Mouse (Mus musculus): ENCODE data around the gene Mme. TPM values are rescaled to one million over a fixed set of nuclear protein-coding genes. Genes with fewer than 3 reads are reported as not detected.

Mme gene
- polyA plus RNA-seq, 1 experiment from 2014 or later = 2.3 TPM

DNA sequence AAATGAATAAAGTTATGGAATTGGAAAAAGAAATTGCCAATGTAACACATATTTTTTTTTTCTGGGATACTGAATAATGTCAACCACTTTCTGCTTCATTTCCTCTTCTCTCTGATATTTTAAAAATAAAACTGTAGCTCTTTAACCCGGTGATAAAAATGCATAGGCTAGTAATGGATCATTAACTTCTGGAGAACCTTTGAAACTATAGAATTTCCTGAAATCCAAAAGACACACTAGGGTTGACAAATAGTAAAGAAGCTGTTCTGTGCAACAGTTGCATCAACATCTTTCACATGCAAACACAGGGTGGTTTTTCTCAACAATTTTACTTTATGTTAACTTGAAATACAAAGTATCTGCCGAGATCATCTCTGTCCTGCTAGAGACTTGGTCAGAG, 98.8 kb downstream of the Mme start:
- Histone ChIP-seq H3K9me3 (ENCODE audit: control insufficient read depth, low read depth, low read length) (no peaks in the 10 kb centered on the region), H3K36me3 (ENCODE audit: control insufficient read depth, insufficient read depth, low read length) (no peaks in the 10 kb centered on the region), H3K4me2 (replicated peaks; ENCODE audit: low read depth, low read length) (no peak overlapping the region), H3K27ac (ENCODE audit: low read length) (no peak overlapping the region), H3K4me1 (ENCODE audit: control insufficient read depth, insufficient read depth, low read length) (no peaks in the 10 kb centered on the region), H3K27me3 (ENCODE audit: control insufficient read depth, insufficient read depth, low read length) (no peaks in the 10 kb centered on the region), H3K9ac (replicated peaks; ENCODE audit: low read depth, low read length) (no peak overlapping the region), H3K4me3 (ENCODE audit: low read depth, low read length) (no peak overlapping the region)
- 83% methylated on average over 2 of the region's 2 CpGs for WGBS
- ATAC-seq (ENCODE audit: insufficient number of reproducible peaks, insufficient read depth, low FRiP score, low read depth) = no peak

DNA sequence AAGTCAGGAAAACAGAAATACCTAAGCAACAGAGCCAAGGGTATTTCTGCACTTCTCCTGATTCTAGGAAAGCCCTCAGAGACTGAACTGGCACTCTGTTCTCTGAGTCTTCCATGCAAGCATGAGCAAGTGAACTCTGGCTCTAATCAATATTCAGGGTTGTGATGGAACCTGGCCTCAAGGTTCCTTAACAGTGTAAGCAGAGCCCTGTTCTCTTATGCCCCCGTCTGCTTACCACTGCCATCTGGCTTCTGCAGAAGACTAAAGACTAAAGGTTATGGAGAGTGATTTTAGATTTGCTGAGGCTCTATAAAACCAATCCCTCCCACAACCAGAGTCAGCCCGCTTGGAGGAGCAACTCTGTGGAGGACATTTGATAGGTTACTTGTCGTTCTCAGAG, 99.2 kb downstream of the Mme start:
- no peaks in the 10 kb centered on the region for H3K27me3 ChIP-seq (ENCODE audit: control insufficient read depth, insufficient read depth, low read length)
- H3K4me3 ChIP-seq (ENCODE audit: low read depth, low read length) = no peak overlapping the region
- no peak overlapping the region for H3K27ac ChIP-seq (ENCODE audit: low read length)
- H3K9me3 ChIP-seq (ENCODE audit: control insufficient read depth, low read depth, low read length) = no peaks in the 10 kb centered on the region
- no peak overlapping the region for H3K9ac ChIP-seq (replicated peaks; ENCODE audit: low read depth, low read length)
- no peaks in the 10 kb centered on the region for H3K36me3 ChIP-seq (ENCODE audit: control insufficient read depth, insufficient read depth, low read length)
- no peak for ATAC-seq (ENCODE audit: insufficient number of reproducible peaks, insufficient read depth, low FRiP score, low read depth)
- no peaks in the 10 kb centered on the region for H3K4me1 ChIP-seq (ENCODE audit: control insufficient read depth, insufficient read depth, low read length)
- WGBS = 77% methylated on average over 3 of the region's 3 CpGs
- H3K4me2 ChIP-seq (replicated peaks; ENCODE audit: low read depth, low read length) = no peak overlapping the region

DNA sequence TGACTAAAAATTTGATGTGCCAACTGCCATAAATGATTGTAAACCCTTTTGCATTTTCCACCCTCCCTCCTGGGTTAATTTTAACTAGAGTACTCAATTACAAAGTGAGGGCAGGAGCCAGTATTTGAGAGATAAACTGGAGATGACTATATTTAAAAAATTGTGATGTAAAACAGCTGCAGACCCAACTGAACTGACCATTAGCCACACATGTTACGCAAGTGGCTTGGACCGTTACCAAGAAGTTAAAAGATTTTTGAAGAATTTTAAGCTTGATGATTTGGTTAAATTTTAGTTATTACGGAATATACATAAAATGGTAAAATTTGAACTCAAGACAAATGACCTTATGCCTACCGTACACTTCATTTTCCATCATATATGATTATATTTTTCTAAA, 100.1 kb downstream of the Mme start:
- no peak overlapping the region for H3K9ac ChIP-seq (replicated peaks; ENCODE audit: low read depth, low read length)
- H3K4me2 ChIP-seq (replicated peaks; ENCODE audit: low read depth, low read length) = no peak overlapping the region
- no peaks in the 10 kb centered on the region for H3K27me3 ChIP-seq (ENCODE audit: control insufficient read depth, insufficient read depth, low read length)
- WGBS = 92% methylated on average over 4 of the region's 4 CpGs
- H3K27ac ChIP-seq (ENCODE audit: low read length) = no peak overlapping the region
- no peak overlapping the region for H3K4me3 ChIP-seq (ENCODE audit: low read depth, low read length)
- no peaks in the 10 kb centered on the region for H3K4me1 ChIP-seq (ENCODE audit: control insufficient read depth, insufficient read depth, low read length)
- no peaks in the 10 kb centered on the region for H3K9me3 ChIP-seq (ENCODE audit: control insufficient read depth, low read depth, low read length)
- no peak for ATAC-seq (ENCODE audit: insufficient number of reproducible peaks, insufficient read depth, low FRiP score, low read depth)
- no peaks in the 10 kb centered on the region for H3K36me3 ChIP-seq (ENCODE audit: control insufficient read depth, insufficient read depth, low read length)

DNA sequence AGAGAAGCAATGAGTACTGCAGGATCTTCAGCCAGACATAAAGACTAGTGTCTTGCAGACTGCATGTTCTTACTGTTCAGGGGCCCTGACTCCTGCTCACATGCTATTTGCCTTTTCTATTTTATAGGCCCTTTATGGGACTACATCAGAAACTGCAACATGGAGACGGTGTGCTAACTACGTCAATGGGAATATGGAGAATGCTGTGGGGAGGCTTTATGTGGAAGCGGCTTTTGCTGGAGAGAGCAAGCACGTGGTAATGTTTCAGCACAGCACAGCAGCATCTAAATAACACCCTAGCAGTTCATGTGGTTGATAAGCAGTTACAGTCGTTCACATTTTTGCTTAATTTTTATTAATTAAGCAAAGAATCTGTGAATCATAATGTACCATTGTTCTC, 103.7 kb downstream of the Mme start:
- Histone ChIP-seq H3K9ac (replicated peaks; ENCODE audit: low read depth, low read length) (no peak overlapping the region), H3K9me3 (ENCODE audit: control insufficient read depth, low read depth, low read length) (no peaks in the 10 kb centered on the region), H3K4me1 (ENCODE audit: control insufficient read depth, insufficient read depth, low read length) (no peaks in the 10 kb centered on the region), H3K36me3 (ENCODE audit: control insufficient read depth, insufficient read depth, low read length) (no peaks in the 10 kb centered on the region), H3K27ac (ENCODE audit: low read length) (no peak overlapping the region), H3K4me2 (replicated peaks; ENCODE audit: low read depth, low read length) (no peak overlapping the region), H3K4me3 (ENCODE audit: low read depth, low read length) (no peak overlapping the region), H3K27me3 (ENCODE audit: control insufficient read depth, insufficient read depth, low read length) (no peaks in the 10 kb centered on the region)
- 81% methylated on average over 5 of the region's 5 CpGs for WGBS
- no peak for ATAC-seq (ENCODE audit: insufficient number of reproducible peaks, insufficient read depth, low FRiP score, low read depth)

DNA sequence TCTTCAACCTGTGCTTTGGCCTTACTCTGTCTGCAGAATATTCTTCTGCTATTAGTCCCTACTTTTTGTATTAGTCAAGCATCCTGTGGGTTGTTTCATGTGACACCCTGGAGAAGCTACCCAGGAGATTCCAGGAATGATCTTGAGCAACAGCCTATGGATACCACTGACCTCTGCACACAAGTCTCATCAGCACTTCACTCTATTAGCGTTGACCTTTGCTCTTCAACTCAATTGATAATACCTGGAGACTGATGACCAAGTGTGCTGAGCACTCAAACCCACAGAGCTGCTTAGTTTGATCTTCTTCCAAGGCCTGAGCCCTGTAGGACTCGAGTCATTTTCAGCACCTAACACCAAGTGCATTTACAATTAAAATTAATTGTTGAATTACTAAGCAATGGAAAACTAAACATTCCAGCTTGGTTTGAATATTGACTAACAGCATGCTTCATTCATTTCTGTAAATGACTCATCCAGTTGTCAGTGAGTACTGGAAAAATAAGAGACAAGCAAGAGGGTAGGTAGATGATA, 107.6 kb downstream of the Mme start:
- Histone ChIP-seq H3K4me2 (replicated peaks; ENCODE audit: low read depth, low read length) (no peak overlapping the region), H3K4me1 (ENCODE audit: control insufficient read depth, insufficient read depth, low read length) (no peaks in the 10 kb centered on the region), H3K9ac (replicated peaks; ENCODE audit: low read depth, low read length) (no peak overlapping the region), H3K27me3 (ENCODE audit: control insufficient read depth, insufficient read depth, low read length) (no peaks in the 10 kb centered on the region), H3K4me3 (ENCODE audit: low read depth, low read length) (no peak overlapping the region), H3K9me3 (ENCODE audit: control insufficient read depth, low read depth, low read length) (no peaks in the 10 kb centered on the region), H3K36me3 (ENCODE audit: control insufficient read depth, insufficient read depth, low read length) (no peaks in the 10 kb centered on the region), H3K27ac (ENCODE audit: low read length) (no peak overlapping the region)
- 66% methylated on average over 2 of the region's 2 CpGs for WGBS
- ATAC-seq (ENCODE audit: insufficient number of reproducible peaks, insufficient read depth, low FRiP score, low read depth) = no peak

DNA sequence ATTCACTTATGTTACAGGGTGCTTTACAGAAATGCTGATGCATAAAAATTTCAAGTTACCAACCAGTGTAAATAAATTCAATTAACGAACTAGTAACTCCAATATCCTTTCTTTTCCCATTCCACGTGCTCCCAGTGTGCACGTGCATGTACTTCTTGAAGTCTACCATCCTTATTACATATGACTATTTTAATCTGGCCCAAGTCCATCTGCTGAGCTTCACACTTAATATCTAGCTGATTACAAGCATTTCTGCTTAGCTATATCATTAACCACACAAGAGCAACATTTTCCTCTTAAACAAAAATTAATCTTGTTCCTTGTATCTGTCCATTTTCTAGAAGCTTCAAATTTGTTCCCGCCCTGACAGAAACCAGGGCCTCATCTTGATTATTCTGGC, 108.9 kb downstream of the Mme start:
- ATAC-seq (ENCODE audit: insufficient number of reproducible peaks, insufficient read depth, low FRiP score, low read depth) = no peak

DNA sequence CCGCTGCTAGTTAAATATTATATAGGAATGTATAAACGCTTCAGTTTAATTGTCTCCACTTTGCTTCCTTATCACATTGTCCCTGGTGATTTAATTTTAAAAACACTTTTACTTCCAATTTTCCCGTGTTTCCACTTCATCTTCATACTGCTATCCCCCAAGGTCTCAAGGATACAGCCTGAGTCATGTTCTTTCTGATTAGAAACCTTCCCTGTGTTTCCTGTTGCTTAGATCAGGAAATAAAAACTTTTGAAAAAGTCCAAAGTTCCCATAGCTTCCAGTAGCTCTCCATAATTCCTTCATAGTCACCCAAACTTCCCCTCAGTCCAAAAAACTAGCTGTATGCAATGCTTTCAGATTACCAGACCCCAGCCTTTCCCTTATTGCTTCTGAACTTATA, 109.4 kb downstream of the Mme start:
- no peak overlapping the region for H3K4me2 ChIP-seq (replicated peaks; ENCODE audit: low read depth, low read length)
- H3K36me3 ChIP-seq (ENCODE audit: control insufficient read depth, insufficient read depth, low read length) = no peaks in the 10 kb centered on the region
- no peaks in the 10 kb centered on the region for H3K4me1 ChIP-seq (ENCODE audit: control insufficient read depth, insufficient read depth, low read length)
- H3K4me3 ChIP-seq (ENCODE audit: low read depth, low read length) = no peak overlapping the region
- 61% methylated on average over 3 of the region's 3 CpGs for WGBS
- no peak overlapping the region for H3K27ac ChIP-seq (ENCODE audit: low read length)
- ATAC-seq (ENCODE audit: insufficient number of reproducible peaks, insufficient read depth, low FRiP score, low read depth) = no peak
- H3K27me3 ChIP-seq (ENCODE audit: control insufficient read depth, insufficient read depth, low read length) = no peaks in the 10 kb centered on the region
- no peak overlapping the region for H3K9ac ChIP-seq (replicated peaks; ENCODE audit: low read depth, low read length)
- H3K9me3 ChIP-seq (ENCODE audit: control insufficient read depth, low read depth, low read length) = no peaks in the 10 kb centered on the region

More for the DNA sequence above, 108.9 kb downstream of the Mme start:
- Histone ChIP-seq H3K27me3 (ENCODE audit: control insufficient read depth, insufficient read depth, low read length) (no peaks in the 10 kb centered on the region), H3K9ac (replicated peaks; ENCODE audit: low read depth, low read length) (no peak overlapping the region), H3K9me3 (ENCODE audit: control insufficient read depth, low read depth, low read length) (no peaks in the 10 kb centered on the region), H3K4me2 (replicated peaks; ENCODE audit: low read depth, low read length) (no peak overlapping the region), H3K4me1 (ENCODE audit: control insufficient read depth, insufficient read depth, low read length) (no peaks in the 10 kb centered on the region), H3K27ac (ENCODE audit: low read length) (no peak overlapping the region), H3K4me3 (ENCODE audit: low read depth, low read length) (no peak overlapping the region), H3K36me3 (ENCODE audit: control insufficient read depth, insufficient read depth, low read length) (no peaks in the 10 kb centered on the region)
- 76% methylated on average over 4 of the region's 4 CpGs for WGBS

DNA sequence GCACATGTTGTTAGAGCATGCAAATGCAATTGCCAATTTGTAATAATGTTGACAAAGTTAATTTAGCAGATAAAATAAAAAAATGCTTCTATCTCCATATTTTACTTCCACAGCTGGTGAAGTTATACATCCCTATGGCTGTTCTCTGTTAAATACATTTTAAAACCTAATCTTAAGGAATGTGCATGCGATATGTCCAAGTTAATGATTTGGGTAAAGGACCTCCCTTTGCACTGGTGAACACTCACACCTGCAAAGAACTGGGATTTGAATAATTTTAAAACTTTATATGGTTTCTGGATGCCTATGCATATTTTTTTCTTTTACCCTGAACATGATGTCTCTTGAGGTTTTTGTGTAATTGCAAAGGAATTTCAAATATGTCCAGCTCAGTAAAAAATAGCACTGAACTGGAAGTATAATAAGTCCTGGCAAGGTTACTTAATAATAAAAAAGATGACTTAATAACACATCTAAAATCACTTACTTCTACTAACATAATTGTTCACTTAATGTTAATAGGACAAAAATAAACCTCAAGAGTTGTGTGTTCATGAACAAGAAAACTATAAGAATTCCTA, 110.4 kb downstream of the Mme start:
- 81% methylated on average over 1 of the region's 1 CpGs for WGBS
- H3K9me3 ChIP-seq (ENCODE audit: control insufficient read depth, low read depth, low read length) = no peaks in the 10 kb centered on the region
- H3K27ac ChIP-seq (ENCODE audit: low read length) = no peak overlapping the region
- H3K4me1 ChIP-seq (ENCODE audit: control insufficient read depth, insufficient read depth, low read length) = no peaks in the 10 kb centered on the region
- no peak for ATAC-seq (ENCODE audit: insufficient number of reproducible peaks, insufficient read depth, low FRiP score, low read depth)
- no peaks in the 10 kb centered on the region for H3K27me3 ChIP-seq (ENCODE audit: control insufficient read depth, insufficient read depth, low read length)
- H3K36me3 ChIP-seq (ENCODE audit: control insufficient read depth, insufficient read depth, low read length) = no peaks in the 10 kb centered on the region
- H3K9ac ChIP-seq (replicated peaks; ENCODE audit: low read depth, low read length) = no peak overlapping the region
- no peak overlapping the region for H3K4me3 ChIP-seq (ENCODE audit: low read depth, low read length)
- H3K4me2 ChIP-seq (replicated peaks; ENCODE audit: low read depth, low read length) = no peak overlapping the region

DNA sequence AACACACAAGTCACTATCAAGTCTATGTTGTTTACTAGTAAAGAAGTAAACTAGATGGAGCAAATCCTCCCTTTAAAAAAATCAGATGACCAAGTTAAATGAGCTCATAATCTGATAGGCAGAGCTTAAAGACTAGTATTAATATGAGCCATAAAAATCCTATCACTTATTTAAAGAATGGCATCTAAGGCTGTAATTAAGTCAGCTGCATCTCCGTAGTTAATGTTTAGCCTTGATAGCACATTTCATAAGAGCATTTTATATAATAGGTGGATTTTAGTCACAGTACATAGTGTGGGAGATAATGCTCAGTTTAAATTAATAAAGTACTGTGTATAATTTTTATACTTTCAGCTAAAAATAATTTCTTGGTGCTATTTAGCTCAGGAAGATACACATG, 118.2 kb downstream of the Mme start:
- ATAC-seq (ENCODE audit: insufficient number of reproducible peaks, insufficient read depth, low FRiP score, low read depth) = no peak
- no peaks in the 10 kb centered on the region for H3K27me3 ChIP-seq (ENCODE audit: control insufficient read depth, insufficient read depth, low read length)
- no peaks in the 10 kb centered on the region for H3K4me1 ChIP-seq (ENCODE audit: control insufficient read depth, insufficient read depth, low read length)
- H3K36me3 ChIP-seq (ENCODE audit: control insufficient read depth, insufficient read depth, low read length) = no peaks in the 10 kb centered on the region
- no peak overlapping the region for H3K4me2 ChIP-seq (replicated peaks; ENCODE audit: low read depth, low read length)
- H3K4me3 ChIP-seq (ENCODE audit: low read depth, low read length) = no peak overlapping the region
- H3K9ac ChIP-seq (replicated peaks; ENCODE audit: low read depth, low read length) = no peak overlapping the region
- WGBS = 89% methylated on average over 1 of the region's 1 CpGs
- no peak overlapping the region for H3K27ac ChIP-seq (ENCODE audit: low read length)
- no peaks in the 10 kb centered on the region for H3K9me3 ChIP-seq (ENCODE audit: control insufficient read depth, low read depth, low read length)

Measured in stomach, embryonic 14.5 days (tissue).